Mouse (Mus musculus) kidney, postnatal 10 days (tissue): ENCODE data around the gene Gm13276.
"Not testable (repeated sequence)": the region's sequence is repeated elsewhere in the genome, so short reads cannot be mapped to it uniquely, and the experiment has no call there.

Experiments used
- DNase-seq: peaks from one replicate; pipeline ENCODE4 v3.0.0; 2021; ENCODE audit warnings: mixed read lengths

The Gm13276 gene

GRCm38 (mm10) chr4:88788402-88788801 lies 2.9 kb downstream of the Gm13276 start, which contains the start of gene Gm13277:
Gene Gm13277, plus strand, starts transcription at chr4:88788632.
- peak; percentile 84 for DNase-seq

DNA sequence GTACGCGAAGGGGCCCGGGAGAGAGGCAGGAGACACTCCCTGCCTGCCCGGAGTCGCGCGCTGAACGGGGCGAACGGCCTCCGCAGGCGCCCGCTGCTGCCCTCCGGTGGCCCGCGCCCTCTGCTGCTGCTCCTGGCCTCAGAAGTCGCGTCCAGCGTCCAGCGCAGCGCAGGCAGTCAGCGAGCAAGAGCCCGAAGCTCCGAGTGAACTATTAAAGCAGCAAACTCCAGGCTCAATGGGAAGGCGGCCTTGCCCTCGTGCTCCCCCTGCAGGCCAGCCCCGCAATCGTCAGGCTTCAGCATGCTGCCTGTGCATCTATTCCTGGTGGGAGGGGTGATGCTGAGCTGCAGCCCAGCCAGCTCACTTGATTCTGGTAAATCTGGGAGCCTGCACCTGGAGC lies 5.7 kb downstream of the Gm13276 start, which contains the start of gene Gm13278:
TSS of gene Gm13278 (plus strand) at position 301 of the 400 bp plus-strand sequence.
- not testable (repeated sequence) for DNase-seq

DNA sequence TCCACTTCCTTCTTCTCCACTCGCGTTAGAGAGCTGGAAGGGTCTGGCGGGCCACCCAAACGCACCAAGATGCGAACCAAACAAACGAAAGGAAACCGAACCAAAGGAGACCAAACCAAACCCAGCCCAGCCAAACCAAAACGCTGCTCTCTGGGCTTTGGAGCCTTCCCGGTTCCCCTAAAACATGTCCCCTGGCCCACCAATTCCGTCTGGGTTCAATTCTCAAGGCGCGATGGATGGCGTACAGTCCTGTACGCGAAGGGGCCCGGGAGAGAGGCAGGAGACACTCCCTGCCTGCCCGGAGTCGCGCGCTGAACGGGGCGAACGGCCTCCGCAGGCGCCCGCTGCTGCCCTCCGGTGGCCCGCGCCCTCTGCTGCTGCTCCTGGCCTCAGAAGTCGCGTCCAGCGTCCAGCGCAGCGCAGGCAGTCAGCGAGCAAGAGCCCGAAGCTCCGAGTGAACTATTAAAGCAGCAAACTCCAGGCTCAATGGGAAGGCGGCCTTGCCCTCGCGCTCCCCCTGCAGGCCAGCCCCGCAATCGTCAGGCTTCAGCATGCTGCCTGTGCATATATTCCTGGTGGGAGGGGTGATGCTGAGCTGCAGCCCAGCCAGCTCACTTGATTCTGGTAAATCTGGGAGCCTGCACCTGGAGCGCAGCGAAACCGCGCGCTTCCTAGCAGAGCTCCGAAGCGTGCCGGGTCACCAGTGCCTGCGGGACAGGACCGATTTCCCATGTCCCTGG lies 8.6 kb downstream of the Gm13276 start, which contains the start of gene Gm13275:
TSS of gene Gm13275 (plus strand) at position 552 of the 740 bp plus-strand sequence.
- DNase-seq = peak; percentile 50

DNA sequence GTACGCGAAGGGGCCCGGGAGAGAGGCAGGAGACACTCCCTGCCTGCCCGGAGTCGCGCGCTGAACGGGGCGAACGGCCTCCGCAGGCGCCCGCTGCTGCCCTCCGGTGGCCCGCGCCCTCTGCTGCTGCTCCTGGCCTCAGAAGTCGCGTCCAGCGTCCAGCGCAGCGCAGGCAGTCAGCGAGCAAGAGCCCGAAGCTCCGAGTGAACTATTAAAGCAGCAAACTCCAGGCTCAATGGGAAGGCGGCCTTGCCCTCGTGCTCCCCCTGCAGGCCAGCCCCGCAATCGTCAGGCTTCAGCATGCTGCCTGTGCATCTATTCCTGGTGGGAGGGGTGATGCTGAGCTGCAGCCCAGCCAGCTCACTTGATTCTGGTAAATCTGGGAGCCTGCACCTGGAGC lies 11.6 kb downstream of the Gm13276 start, which contains the start of gene Gm13279:
TSS of gene Gm13279 (plus strand) at position 301 of the 400 bp plus-strand sequence.
- not testable (repeated sequence) for DNase-seq

GRCm38 (mm10) chr4:88799365-88799764 lies 13.9 kb downstream of the Gm13276 start, which contains the start of gene Gm13285:
Gene Gm13285, plus strand, starts transcription at chr4:88799665.
- DNase-seq = not testable (repeated sequence)

- not testable (repeated sequence) for DNase-seq
Observed at GRCm38 (mm10) chr4:88802954-88803353, 17.4 kb downstream of the Gm13276 start, which contains the start of gene Gm13287. Gene Gm13287, plus strand, starts transcription at chr4:88803254.

GRCm38 (mm10) chr4:88805231-88805630 lies 19.7 kb downstream of the Gm13276 start, which contains the start of gene Gm13288:
Gene Gm13288, plus strand, starts transcription at chr4:88805531.
- DNase-seq = not testable (repeated sequence)

GRCm38 (mm10) chr4:88805761-88806160 lies 20.3 kb downstream of the Gm13276 start:
- peak; percentile 53 for DNase-seq

GRCm38 (mm10) chr4:88815928-88816327 lies 30.4 kb downstream of the Gm13276 start, which contains the start of gene Ifna7:
Gene Ifna7, plus strand, starts transcription at chr4:88816228.
- DNase-seq = no peak

DNA sequence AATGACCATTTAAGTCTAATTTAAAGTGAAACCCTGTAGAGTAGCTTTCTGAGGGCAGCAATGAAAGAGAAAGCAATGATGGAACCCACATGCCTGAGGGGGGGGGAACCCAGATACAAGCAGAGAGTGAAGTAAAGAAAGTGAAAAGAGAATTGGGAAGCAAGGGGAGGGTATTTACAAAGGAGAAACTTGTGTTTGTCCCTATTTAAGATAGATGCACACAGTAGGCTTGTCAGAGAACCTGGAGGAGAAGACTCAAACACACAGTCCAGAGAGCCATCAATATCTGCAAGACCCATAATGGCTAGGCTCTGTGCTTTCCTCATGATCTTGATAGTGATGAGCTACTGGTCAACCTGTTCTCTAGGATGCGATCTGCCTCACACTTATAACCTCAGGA lies 34.1 kb downstream of the Gm13276 start, which contains the start of gene Ifna11:
TSS of gene Ifna11 (plus strand) at position 301 of the 400 bp plus-strand sequence.
- DNase-seq = no peak

DNA sequence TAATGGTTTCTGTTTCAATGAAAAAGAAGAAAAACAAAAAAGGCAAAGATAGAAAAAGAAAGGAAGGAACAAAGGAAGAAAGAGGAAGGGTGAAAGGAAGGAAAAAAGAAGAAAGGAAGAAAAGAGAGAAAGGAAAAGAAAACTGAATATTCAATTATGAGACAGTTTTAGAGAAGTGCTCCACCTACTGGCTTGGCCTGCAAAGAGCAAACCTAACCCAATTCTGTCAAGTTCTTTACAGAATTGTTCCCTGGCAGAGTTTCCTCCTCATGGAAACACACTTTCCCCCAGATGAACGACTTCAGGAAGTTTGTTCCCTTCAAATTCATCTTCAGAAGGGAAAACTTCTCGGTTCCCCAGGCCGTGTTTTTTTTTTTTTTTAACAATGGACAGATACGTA lies 37.5 kb downstream of the Gm13276 start:
- DNase-seq = peak; percentile 31

- DNase-seq = not testable (repeated sequence)
Observed at GRCm38 (mm10) chr4:88827116-88827515, 41.6 kb downstream of the Gm13276 start, which contains the start of gene Ifna6. Gene Ifna6, plus strand, starts transcription at chr4:88827416.

DNA sequence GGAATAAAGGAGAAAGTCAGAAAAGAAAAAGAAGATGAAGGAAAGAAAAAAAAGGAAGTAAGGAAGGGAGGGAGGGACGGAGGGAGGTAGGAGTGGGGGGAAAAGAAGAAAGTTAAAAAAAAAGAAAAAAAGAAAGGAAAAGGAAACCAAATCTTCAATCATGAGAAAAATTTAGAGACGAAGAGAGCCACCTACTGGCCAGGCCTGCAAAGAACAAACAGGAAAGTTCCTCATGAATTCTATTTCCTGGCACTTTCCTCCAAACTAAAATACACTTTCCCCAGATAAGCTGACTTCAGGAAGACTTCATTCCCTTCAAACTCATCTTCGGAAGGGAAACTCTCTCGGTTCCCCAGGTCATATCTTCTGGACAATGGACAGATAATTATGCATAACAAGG lies 45.0 kb downstream of the Gm13276 start:
- peak; percentile 43 for DNase-seq

DNA sequence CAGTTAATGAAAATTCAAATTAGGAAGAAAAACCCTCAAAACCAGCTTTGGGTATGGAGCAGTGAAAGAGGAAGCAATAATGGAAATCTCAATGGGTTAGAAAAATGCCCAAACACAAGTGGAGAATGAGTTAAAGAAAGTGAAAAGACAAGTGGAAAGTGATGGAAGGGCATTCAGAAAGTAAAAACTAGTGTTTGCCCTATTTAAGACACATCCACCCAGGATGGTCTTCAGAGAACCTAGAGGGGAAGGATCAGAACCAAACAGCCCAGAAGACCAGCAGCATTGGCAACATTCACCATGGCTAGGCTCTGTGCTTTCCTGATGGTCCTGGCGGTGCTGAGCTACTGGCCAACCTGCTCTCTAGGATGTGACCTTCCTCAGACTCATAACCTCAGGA lies 49.7 kb downstream of the Gm13276 start, which contains the start of gene Ifna5:
TSS of gene Ifna5 (plus strand) at position 301 of the 400 bp plus-strand sequence.
- not testable (repeated sequence) for DNase-seq
